Mouse (Mus musculus): ENCODE measurements at regions not wholly inside any gene's neighbourhood (a gene's known extent, or its start where the extent isn't known, plus 50 kb on each side); places are given as distances from the start of the nearest gene placed in this dataset. TPM values are rescaled to one million over a fixed set of nuclear protein-coding genes. Genes with fewer than 3 reads are reported as not detected.

Small RNA genes in the stretch of these regions (microRNA-seq; reads per million reads assigned to microRNA genes)
- gene Gm25025: not detected
